Comparison of ENCODE assay signal across 21 mouse cellular contexts in the genomic region with DNA sequence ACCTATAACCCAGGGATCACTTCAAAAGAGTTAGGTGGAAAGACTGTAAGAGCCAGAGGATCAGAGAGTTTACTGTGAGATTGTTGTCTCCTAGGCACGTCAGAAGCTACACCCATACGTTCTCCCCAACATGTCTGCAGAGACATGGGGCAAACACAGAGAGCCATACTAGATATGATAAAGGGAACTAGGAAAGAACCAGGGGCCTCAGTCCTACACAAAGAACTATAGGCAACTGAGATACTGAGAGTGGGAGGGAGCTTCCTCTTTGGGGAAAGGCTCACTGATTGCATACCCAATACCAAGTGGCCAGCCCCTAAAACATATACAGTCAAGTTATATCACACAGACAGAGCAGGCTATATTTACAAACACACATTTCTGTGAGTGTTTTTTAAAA. TPM values are rescaled to one million over a fixed set of nuclear protein-coding genes. Genes with fewer than 3 reads are reported as not detected.
"Had no signal": no experiment of that assay in that cellular context is flagged by ENCODE, and none has a peak within 500 bp of the region (broad histone marks: within the 10 kb centered on the region; RNA-seq: fewer than 3 reads in every experiment).

No protein-coding gene starts in this region.

- H3K27ac ChIP-seq: layer of hippocampus, adult 2 months; limb, embryonic 13.5 days; liver, embryonic 15.5 days; midbrain, embryonic 13.5 days; neural tube, embryonic 15.5 days had no signal

- H3K4me3 ChIP-seq: layer of hippocampus, adult 2 months; limb, embryonic 13.5 days; liver, embryonic 15.5 days; midbrain, embryonic 13.5 days; myocyte; neural tube, embryonic 15.5 days had no signal

- H3K9ac ChIP-seq: limb, embryonic 13.5 days; liver, embryonic 15.5 days; midbrain, embryonic 13.5 days; neural tube, embryonic 15.5 days had no signal

- H3K27me3 ChIP-seq: limb, embryonic 13.5 days; liver, embryonic 15.5 days; neural tube, embryonic 15.5 days had no signal

- H3K4me1 ChIP-seq: limb, embryonic 13.5 days; liver, embryonic 15.5 days; neural tube, embryonic 15.5 days had no signal

- ATAC-seq: lung, postnatal 0 days; midbrain, embryonic 13.5 days had no signal

- H3K4me2 ChIP-seq: limb, embryonic 13.5 days; liver, embryonic 15.5 days; midbrain, embryonic 13.5 days; neural tube, embryonic 15.5 days had no signal

- DNase-seq: kidney, postnatal 10 days; kidney, postnatal 4 days; left cerebral cortex, postnatal 4 days; lung, adult 2 months; lung, postnatal 4 days; right cerebral cortex, adult 18-20 months; right cerebral cortex, postnatal 25 days; thymus, adult 18-20 months; thymus, postnatal 14 days had no signal

- H3K9me3 ChIP-seq: limb, embryonic 13.5 days; liver, embryonic 15.5 days; midbrain, embryonic 13.5 days; neural tube, embryonic 15.5 days had no signal

RNA-seq across cellular contexts. Expression of gene Gm10097, which starts 9.0 kb away (rescaled TPM):
- total RNA-seq: layer of hippocampus, adult 2 months; layer of hippocampus, postnatal 10 days; left cerebral cortex, postnatal 4 days; liver, adult 2 months; megakaryocyte-erythroid progenitor cell, adult 5-6 weeks had no signal
- polyA plus RNA-seq: liver, adult 2 months; lung, adult 2 months; neural tube, embryonic 11.5 days; small intestine, adult 2 months had no signal
